22 mouse cellular contexts compared by ENCODE assay signal in genomic region chr5:49255983-49256382, GRCm38 (mm10).
"Had no signal": no experiment of that assay in that cellular context is flagged by ENCODE, and none has a peak within 500 bp of the region (broad histone marks: within the 10 kb centered on the region; RNA-seq: fewer than 3 reads in every experiment).

No protein-coding gene starts in this region.

- H3K4me3 ChIP-seq: limb, embryonic 12.5 days; limb, embryonic 15.5 days; midbrain, embryonic 12.5 days; midbrain, embryonic 15.5 days; neural tube, embryonic 12.5 days; neural tube, embryonic 15.5 days had no signal

- ATAC-seq: inflammation-experienced regulatory T-cells, adult 6 months; intestine, embryonic 16.5 days; liver, postnatal 0 days; lung, postnatal 0 days; midbrain, embryonic 15.5 days had no signal

- DNase-seq: kidney, adult 18-20 months; kidney, adult 9 months; kidney, postnatal 14 days; kidney, postnatal 4 days; liver, postnatal 0 days; lung, embryonic 14.5 days; right cerebral cortex, adult 18-20 months; right cerebral cortex, postnatal 14 days; right cerebral cortex, postnatal 4 days; thymus, postnatal 25 days had no signal

- H3K27ac ChIP-seq: limb, embryonic 12.5 days; limb, embryonic 15.5 days; liver, embryonic 14.5 days; macrophage; midbrain, embryonic 12.5 days; midbrain, embryonic 15.5 days; neural tube, embryonic 12.5 days; neural tube, embryonic 15.5 days; stomach, postnatal 0 days had no signal
